Mouse (Mus musculus) liver, embryonic 13.5 days (tissue): ENCODE results near the gene Itga2b. TPM values are rescaled to one million over a fixed set of nuclear protein-coding genes. Genes with fewer than 3 reads are reported as not detected.

Experiments used
- ATAC-seq: fragments of 200-750 bp; cut with Nextera tagmentation; 2 replicates; pipeline ENCODE4 v1.8.0; 2017; ENCODE audit warnings: low read depth, mild to moderate bottlenecking, moderate number of reproducible peaks, moderate library complexity
- DNase-seq: peaks from one replicate; pipeline ENCODE4 v3.0.0; 2022
- H3K27ac ChIP-seq: fragments of 300-500 bp; sonication (generic); 2 replicates; pipeline ENCODE4 v1.5.1; 2015; ENCODE audit warnings: moderate library complexity, mild to moderate bottlenecking, inconsistent platforms
- H3K27me3 ChIP-seq: fragments of 300-500 bp; sonication (generic); 2 replicates; pipeline ENCODE4 v1.6.1; 2015; ENCODE audit warnings: mild to moderate bottlenecking, inconsistent platforms
- H3K36me3 ChIP-seq: fragments of 300-500 bp; sonication (generic); 2 replicates; pipeline ENCODE4 v1.6.1; 2015; ENCODE audit warnings: mild to moderate bottlenecking, inconsistent platforms
- H3K4me1 ChIP-seq: fragments of 300-500 bp; sonication (generic); replicated peaks from 2 replicates; pipeline ENCODE4 v1.6.1; 2015; ENCODE audit warnings: inconsistent platforms
- H3K4me2 ChIP-seq: fragments of 300-500 bp; sonication (generic); 2 replicates; pipeline ENCODE4 v1.6.1; 2015; ENCODE audit warnings: inconsistent platforms, mild to moderate bottlenecking, moderate library complexity
- H3K4me3 ChIP-seq: fragments of 300-500 bp; sonication (generic); replicated peaks from 2 replicates; pipeline ENCODE4 v1.5.1; 2015; ENCODE audit warnings: mild to moderate bottlenecking, inconsistent platforms
- H3K9ac ChIP-seq: fragments of 300-500 bp; sonication (generic); 2 replicates; pipeline ENCODE4 v1.6.1; 2015; ENCODE audit warnings: mild to moderate bottlenecking, inconsistent platforms
- H3K9me3 ChIP-seq: fragments of 300-500 bp; sonication (generic); replicated peaks from 2 replicates; pipeline ENCODE4 v1.6.1; 2016; ENCODE audit warnings: inconsistent platforms
- WGBS: fragments of 180-500 bp; shearing (Covaris S2); methylation state at CpG from one replicate; pipeline ENCODE4 v1.1.7; 2015; ENCODE audit not compliant: insufficient replicate concordance; 5-methylcytosine and 5-hydroxymethylcytosine counted together
- polyA plus RNA-seq: library from polyadenylated mRNA; unstranded; fragments of >200 nt; fragmentation: Nextera tagmentation; extraction: Ambion mirVana; gene quantifications from 2 replicates; pipeline ENCODE4 v1.2.1, GENCODE M21; 2015

Gene Itga2b
- polyA plus RNA-seq, 1 experiment from 2014 or later, result 45.1 TPM

DNA sequence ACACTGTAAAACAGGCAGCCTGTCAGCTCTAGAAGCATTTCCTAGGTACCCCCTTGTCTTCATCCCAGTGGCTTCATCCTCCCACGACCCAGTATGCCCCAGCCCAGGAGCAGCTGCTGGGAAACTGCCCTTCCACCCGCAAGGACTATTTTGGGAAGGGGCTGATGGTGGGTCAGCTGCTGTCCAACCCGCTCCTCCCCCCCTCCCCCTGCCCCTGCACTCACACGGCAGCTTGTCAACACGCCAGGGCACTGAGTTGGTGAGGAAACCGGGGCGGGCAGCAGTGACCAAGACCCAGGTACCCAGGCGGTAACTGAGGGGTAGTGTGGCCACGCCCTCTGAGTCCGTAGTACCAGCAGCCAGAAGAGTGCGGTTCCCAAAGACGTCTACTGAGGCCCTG lies 26.2 kb downstream of the Itga2b start:
- Histone ChIP-seq H3K4me2 (no peak overlapping the region), H3K27ac (no peak overlapping the region), H3K27me3 (peaks cover 78% of the 10 kb centered on the region), H3K9me3 (no peaks in the 10 kb centered on the region), H3K9ac (no peak overlapping the region), H3K36me3 (no peaks in the 10 kb centered on the region), H3K4me3 (no peak overlapping the region), H3K4me1 (peaks cover 29% of the 10 kb centered on the region)
- DNase-seq (no peak), ATAC-seq (no peak)
- 63% methylated on average over 12 of the region's 12 CpGs for WGBS

DNA sequence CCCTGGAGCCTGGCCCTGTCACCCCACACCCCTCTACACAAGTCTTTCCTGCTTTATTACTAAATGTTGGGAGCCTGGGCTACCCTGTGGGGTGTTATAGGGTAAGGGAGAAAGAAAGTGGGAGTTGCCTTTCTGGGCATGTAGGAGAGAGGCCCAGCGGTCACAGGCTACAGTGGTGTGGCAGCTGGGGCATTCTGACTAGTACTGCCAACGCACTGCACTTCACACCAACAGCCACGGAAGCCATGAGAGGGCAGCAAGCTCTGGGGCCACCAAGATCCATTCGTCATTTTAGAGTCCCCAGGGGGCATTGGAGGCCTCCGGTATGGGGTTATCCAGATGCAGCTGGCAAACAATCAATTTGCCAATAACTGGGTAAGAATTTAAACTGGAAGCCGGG lies 27.8 kb downstream of the Itga2b start:
- ATAC-seq, result no peak
- no peak overlapping the region for H3K27ac ChIP-seq
- WGBS, result 83% methylated on average over 6 of the region's 6 CpGs

DNA sequence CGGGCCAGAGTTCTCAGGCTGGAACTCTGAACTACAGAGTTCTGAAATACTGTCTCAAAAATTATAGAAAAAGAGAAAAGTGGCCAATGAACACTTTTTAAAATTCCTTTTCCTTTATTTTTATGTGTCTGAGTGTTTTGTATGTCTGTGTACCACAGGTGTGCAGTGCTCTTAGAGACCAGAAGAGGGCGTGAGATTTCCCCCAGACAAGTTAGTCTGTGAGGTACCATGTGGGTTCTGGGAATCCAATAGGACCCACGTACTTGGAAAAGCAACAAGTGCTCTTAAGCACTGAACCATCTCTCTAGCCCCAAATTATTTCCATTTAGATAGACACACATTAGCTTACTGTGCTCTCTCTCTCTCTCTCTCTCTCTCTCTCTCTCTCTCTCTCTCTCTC lies 28.5 kb downstream of the Itga2b start:
- Histone ChIP-seq H3K9me3 (no peaks in the 10 kb centered on the region), H3K27me3 (peaks cover 76% of the 10 kb centered on the region), H3K36me3 (no peaks in the 10 kb centered on the region), H3K4me1 (peaks cover 26% of the 10 kb centered on the region), H3K4me2 (no peak overlapping the region), H3K4me3 (no peak overlapping the region), H3K27ac (no peak overlapping the region), H3K9ac (no peak overlapping the region)
- ATAC-seq (no peak), DNase-seq (no peak)
- 57% methylated on average over 3 of the region's 3 CpGs for WGBS

More for the DNA sequence above, 27.8 kb downstream of the Itga2b start:
- H3K4me3 ChIP-seq, result no peak overlapping the region
- H3K36me3 ChIP-seq, result no peaks in the 10 kb centered on the region
- H3K27me3 ChIP-seq, result peaks cover 78% of the 10 kb centered on the region
- no peak for DNase-seq
- H3K4me2 ChIP-seq, result no peak overlapping the region
- no peak overlapping the region for H3K9ac ChIP-seq
- H3K4me1 ChIP-seq, result peaks cover 32% of the 10 kb centered on the region
- no peaks in the 10 kb centered on the region for H3K9me3 ChIP-seq

DNA sequence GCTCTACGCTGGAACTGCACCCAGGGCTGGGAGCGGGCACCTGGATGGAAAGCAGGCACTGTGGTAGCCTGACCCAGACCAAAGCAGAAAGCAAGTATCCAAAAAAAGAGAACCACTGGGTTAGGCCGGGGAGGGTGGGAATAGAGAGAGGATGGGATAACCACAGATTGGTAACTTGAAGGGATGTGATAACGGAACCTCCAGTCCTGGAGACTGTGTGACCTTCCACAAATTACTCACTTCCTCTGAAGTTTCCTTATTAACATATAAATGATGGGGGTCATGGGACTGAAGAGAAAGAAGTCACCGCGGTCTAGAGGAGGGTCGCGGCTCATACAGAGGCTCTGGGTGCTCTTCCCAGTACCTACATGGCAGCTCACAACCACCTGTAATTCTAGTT lies 29.7 kb downstream of the Itga2b start:
- H3K27me3 ChIP-seq, result peaks cover 76% of the 10 kb centered on the region
- H3K27ac ChIP-seq, result no peak overlapping the region
- peaks cover 18% of the 10 kb centered on the region for H3K4me1 ChIP-seq
- H3K4me3 ChIP-seq, result no peak overlapping the region
- no peak for ATAC-seq
- WGBS, result 79% methylated on average over 8 of the region's 8 CpGs
- H3K9me3 ChIP-seq, result no peaks in the 10 kb centered on the region
- DNase-seq, result no peak
- no peak overlapping the region for H3K4me2 ChIP-seq
- H3K36me3 ChIP-seq, result peaks cover 5% of the 10 kb centered on the region; the same call in 1 of the 2 replicates
- H3K9ac ChIP-seq, result no peak overlapping the region

DNA sequence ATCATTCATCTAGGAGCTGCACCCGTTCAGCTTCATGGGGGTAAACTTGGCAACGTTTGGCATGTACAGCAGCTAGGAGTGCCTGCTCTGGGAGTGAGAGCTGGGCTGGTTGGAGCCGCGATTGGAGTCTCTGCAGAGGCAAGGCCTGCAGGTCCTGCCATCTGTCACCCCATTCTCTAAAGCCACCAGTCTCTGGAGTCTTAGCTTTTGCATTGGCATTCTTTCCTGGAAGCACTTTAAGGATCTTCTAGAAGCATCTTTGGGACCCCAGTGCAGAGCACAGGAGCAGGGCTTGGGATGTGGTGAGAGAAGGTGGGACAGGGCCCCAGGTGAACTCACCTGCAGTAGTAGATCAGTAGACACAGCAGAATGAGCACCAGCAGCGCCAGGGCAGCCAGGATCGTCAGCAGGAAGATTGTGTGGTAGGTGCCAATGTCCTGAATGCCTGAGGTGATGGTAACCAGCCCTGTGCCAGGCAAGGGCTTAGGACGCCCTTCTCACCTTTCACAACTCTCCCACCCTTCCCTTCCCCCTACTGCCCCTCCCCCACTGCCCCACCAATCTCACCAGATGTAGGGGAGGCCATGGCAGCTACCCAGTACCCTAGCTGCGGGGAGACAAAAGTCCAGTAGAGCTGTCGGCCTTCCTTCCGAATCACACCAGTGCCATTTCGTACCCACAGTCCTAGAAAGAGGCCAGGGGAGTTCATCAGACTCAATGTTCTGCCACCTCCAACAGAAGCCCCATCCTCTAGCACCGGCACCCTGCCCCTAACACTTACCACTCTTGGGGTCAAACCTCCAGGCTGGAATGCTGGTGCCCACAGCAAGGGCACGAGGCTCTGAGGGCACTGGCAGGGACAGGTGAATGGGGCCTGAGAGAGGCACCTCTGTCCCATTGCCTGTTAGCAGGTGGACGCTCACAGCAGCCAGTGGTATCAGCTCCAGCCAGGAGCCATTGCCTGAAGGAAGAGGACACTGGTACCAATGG lies 30.5 kb downstream of the Itga2b start:
- DNase-seq (no peak), ATAC-seq (no peak)
- peaks cover 10% of the 10 kb centered on the region; the same call in 1 of the 2 replicates for H3K36me3 ChIP-seq
- no peak overlapping the region for H3K9ac ChIP-seq
- H3K27me3 ChIP-seq, result peaks cover 73% of the 10 kb centered on the region
- H3K27ac ChIP-seq, result no peak overlapping the region
- H3K9me3 ChIP-seq, result no peaks in the 10 kb centered on the region
- no peak overlapping the region for H3K4me3 ChIP-seq
- H3K4me2 ChIP-seq, result no peak overlapping the region
- 72% methylated on average over 14 of the region's 14 CpGs for WGBS
- peaks cover 16% of the 10 kb centered on the region for H3K4me1 ChIP-seq

DNA sequence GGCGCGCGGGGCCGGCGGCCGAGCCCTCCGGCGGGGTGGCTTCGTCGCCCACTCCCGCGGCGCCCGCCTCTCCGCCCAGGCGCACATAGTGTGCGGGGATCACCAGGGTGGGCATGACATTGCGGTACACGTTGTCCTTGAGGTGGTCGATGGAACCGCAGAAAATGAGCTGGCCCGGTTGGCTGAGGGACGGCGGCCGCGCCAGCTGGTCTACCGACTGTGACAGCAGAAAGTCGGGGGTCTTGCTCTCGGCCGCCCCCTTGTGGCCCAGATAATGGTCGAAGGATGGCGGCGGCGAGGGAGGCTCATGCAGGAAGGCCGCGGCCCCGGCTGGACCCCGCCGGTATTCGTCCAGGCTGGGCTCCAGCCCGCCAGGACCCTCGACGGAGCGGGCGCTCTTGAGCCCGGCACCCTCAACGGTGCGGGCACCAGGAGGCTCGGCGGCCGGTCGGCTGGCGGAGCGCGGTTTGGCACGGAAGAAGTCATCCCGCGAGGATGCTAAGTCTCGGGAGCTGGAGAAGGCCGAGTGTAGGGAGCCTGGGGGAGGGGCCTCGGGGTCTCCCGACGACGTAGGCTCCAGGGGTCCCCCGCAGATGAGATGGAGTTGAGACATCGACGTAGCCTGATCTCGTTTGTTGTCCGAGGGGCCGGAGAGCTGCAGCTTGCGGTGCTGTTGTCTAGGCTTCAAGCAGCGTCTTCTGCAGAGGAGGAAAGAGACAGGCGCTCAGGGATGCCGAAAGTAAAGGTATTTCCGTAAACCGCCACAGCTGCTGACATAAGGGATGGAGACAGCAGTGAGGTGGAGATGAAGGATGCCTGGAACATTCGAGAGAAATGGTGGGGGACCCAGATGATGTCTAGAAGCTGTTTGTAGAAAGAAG lies 31.5 kb downstream of the Itga2b start:
- ATAC-seq (no peak), DNase-seq (peak; percentile 65)
- WGBS, result 29% methylated on average over 77 of the region's 77 CpGs
- Histone ChIP-seq H3K9me3 (no peaks in the 10 kb centered on the region), H3K27ac (no peak overlapping the region), H3K9ac (peak overlapping the region; percentile 53), H3K4me2 (peak overlapping the region; percentile 79), H3K4me3 (peak overlapping the region; percentile 57), H3K27me3 (peaks cover 63% of the 10 kb centered on the region), H3K36me3 (peaks cover 10% of the 10 kb centered on the region; the same call in 1 of the 2 replicates), H3K4me1 (peaks cover 16% of the 10 kb centered on the region)

DNA sequence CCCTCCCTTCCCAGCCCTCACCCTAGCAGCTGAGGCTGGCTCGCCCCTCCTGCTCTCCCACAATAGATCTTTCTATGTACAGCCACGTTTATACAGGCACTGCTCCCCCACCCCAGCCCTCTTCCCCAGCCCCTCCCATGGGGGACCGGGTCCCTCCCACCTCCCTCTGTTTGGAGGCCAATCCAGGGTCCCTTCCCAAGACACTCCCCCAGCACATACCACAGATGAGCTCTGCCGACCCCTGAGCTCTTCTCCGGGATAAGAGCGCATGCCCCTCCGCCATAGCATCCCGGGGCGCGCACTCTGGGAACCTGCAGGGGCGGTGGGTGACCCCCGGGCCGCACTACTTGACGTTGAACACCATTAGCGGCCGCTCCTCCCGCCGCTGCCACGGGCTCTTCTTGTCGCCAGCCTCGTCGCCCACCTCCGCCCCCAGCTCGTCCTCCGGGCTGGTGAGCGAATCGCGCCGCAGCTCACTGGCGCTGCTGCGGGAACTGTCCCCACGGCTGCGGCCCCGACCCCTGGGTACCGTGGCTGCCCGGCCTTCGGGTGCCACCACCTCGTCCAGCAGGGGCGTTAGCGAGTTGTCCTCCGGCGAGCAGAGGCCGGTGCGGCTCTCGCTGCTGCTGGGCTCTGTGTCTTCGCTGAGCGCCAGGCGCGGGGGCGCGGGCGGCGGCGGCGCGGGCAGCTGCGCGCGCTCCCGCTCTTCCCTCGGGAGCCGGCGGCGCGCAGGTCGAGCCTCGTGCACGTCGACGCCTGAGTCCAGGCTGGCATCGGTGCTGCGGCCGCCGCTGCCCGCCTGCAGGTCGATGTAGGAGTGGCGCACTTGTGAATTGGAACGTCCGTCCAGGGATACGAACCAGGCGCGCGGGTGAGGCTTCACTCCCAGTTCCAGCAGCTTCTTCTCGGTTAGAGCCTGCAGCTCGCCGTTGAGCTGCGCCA lies 32.5 kb downstream of the Itga2b start:
- Histone ChIP-seq H3K9me3 (no peaks in the 10 kb centered on the region), H3K4me3 (peak overlapping the region; percentile 57), H3K4me2 (peak overlapping the region; percentile 79), H3K9ac (peak overlapping the region; percentile 53), H3K4me1 (peaks cover 22% of the 10 kb centered on the region), H3K36me3 (peaks cover 10% of the 10 kb centered on the region; the same call in 1 of the 2 replicates), H3K27me3 (peaks cover 60% of the 10 kb centered on the region), H3K27ac (no peak overlapping the region)
- WGBS, result 32% methylated on average over 87 of the region's 87 CpGs
- DNase-seq (no peak), ATAC-seq (no peak)

DNA sequence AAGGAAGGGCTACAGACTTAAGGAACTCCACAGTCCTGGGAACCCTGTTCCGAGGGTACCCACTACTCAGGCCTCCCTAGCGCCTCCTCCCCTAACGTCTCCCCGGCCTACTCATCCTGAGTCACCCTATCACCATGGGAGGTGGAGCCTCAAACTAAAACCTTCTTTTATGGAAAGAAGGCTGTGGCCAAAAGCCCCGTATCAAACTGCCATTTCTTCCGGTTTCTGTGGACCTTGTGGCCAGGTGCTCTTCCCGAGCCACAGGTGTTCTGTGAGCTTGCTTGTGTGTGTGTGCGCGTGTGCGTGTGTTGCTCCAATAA lies 33.5 kb downstream of the Itga2b start:
- Histone ChIP-seq H3K4me2 (no peak overlapping the region), H3K4me3 (no peak overlapping the region), H3K36me3 (peaks cover 10% of the 10 kb centered on the region; the same call in 1 of the 2 replicates), H3K9ac (no peak overlapping the region), H3K27ac (no peak overlapping the region), H3K4me1 (peaks cover 30% of the 10 kb centered on the region), H3K9me3 (no peaks in the 10 kb centered on the region), H3K27me3 (peaks cover 60% of the 10 kb centered on the region)
- 82% methylated on average over 10 of the region's 10 CpGs for WGBS
- ATAC-seq (no peak), DNase-seq (no peak)

DNA sequence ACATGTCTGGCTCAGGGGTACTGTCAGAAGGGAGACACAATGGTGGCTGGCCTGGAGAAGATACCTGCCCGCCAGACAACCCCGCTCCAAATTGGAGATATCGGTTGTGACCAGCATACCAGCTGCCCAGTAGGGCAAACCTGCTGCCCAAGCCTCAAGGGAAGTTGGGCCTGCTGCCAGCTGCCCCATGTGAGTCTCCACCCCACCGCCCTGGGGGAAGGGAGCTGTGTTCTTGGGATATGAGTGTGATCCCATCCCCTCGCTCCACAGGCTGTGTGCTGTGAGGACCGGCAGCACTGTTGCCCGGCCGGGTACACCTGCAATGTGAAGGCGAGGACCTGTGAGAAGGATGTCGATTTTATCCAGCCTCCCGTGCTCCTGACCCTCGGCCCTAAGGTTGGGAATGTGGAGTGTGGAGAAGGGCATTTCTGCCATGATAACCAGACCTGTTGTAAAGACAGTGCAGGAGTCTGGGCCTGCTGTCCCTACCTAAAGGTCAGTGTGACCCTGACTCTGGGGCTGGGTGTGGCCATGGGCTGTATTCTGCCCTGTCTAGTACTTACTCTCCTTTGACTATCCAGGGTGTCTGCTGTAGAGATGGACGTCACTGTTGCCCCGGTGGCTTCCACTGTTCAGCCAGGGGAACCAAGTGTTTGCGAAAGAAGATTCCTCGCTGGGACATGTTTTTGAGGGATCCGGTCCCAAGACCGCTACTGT lies 34.0 kb downstream of the Itga2b start:
- Histone ChIP-seq H3K27ac (no peak overlapping the region), H3K9ac (no peak overlapping the region), H3K4me3 (no peak overlapping the region), H3K27me3 (peaks cover 60% of the 10 kb centered on the region), H3K4me2 (no peak overlapping the region), H3K4me1 (peaks cover 35% of the 10 kb centered on the region), H3K9me3 (no peaks in the 10 kb centered on the region), H3K36me3 (peaks cover 10% of the 10 kb centered on the region; the same call in 1 of the 2 replicates)
- 85% methylated on average over 18 of the region's 18 CpGs for WGBS
- DNase-seq (no peak), ATAC-seq (no peak)
